Mouse (Mus musculus) hindbrain, embryonic 15.5 days (tissue): ENCODE data around the gene Ccnl1. TPM values are rescaled to one million over a fixed set of nuclear protein-coding genes. Genes with fewer than 3 reads are reported as not detected.

Source experiments
- ATAC-seq: fragments of 200-750 bp; cut with Nextera tagmentation; 2 replicates; pipeline ENCODE4 v1.8.0; 2017; ENCODE audit warnings: low read depth, moderate number of reproducible peaks, moderate TSS enrichment; ENCODE audit not compliant: low FRiP score
- H3K27ac ChIP-seq: fragments of 300-500 bp; sonication (generic); replicated peaks from 2 replicates; pipeline ENCODE4 v1.5.1; 2015; ENCODE audit warnings: mild to moderate bottlenecking, inconsistent platforms
- H3K27me3 ChIP-seq: fragments of 300-500 bp; sonication (generic); 2 replicates; pipeline ENCODE4 v1.6.1; 2015; ENCODE audit warnings: control low read depth, inconsistent platforms
- H3K36me3 ChIP-seq: fragments of 300-500 bp; sonication (generic); 2 replicates; pipeline ENCODE4 v1.6.1; 2015; ENCODE audit warnings: control low read depth, inconsistent platforms
- H3K4me1 ChIP-seq: fragments of 300-500 bp; sonication (generic); replicated peaks from 2 replicates; pipeline ENCODE4 v1.6.1; 2015; ENCODE audit warnings: control low read depth, inconsistent platforms
- H3K4me2 ChIP-seq: fragments of 300-500 bp; sonication (generic); 2 replicates; pipeline ENCODE4 v1.6.1; 2015; ENCODE audit warnings: moderate library complexity, mild to moderate bottlenecking, inconsistent platforms
- H3K4me3 ChIP-seq: fragments of 300-500 bp; sonication (generic); 2 replicates; pipeline ENCODE4 v1.5.1; 2015; ENCODE audit warnings: mild to moderate bottlenecking, inconsistent platforms
- H3K9ac ChIP-seq: fragments of 300-500 bp; sonication (generic); 2 replicates; pipeline ENCODE4 v1.6.1; 2015; ENCODE audit warnings: inconsistent platforms
- H3K9me3 ChIP-seq: fragments of 300-500 bp; sonication (generic); 2 replicates; pipeline ENCODE4 v1.6.1; 2016; ENCODE audit warnings: control low read depth, inconsistent platforms
- WGBS: fragments of 180-500 bp; shearing (Covaris S2); methylation state at CpG from one replicate; pipeline ENCODE4 v1.1.7; 2015; 5-methylcytosine and 5-hydroxymethylcytosine counted together
- polyA plus RNA-seq: library from polyadenylated mRNA; unstranded; fragments of >200 nt; fragmentation: Nextera tagmentation; extraction: Ambion mirVana; gene quantifications from 2 replicates; pipeline ENCODE4 v1.2.1, GENCODE M21; 2015

Gene Ccnl1
- polyA plus RNA-seq, 1 experiment from 2014 or later: 63.6 TPM

DNA sequence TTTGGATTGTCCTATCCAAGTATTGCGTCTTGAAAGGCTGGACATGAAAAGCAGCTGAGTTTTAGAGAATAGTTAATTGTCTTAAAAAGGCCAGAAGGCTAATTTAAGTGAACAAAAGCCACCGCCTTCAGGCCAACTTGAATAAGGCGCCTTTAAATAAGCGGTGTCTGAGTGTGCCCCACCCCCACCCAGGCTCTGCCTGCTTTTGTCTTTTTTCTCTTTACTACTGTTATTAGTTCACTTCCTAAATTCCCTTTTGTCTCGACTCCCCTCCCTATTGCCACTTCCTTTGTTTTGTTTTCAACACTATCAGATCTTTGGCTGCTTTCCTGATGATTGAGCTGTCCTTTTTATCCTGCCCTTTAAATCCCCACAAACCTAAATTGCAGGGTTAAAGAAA, 17.3 kb upstream of the Ccnl1 start:
- peaks cover 18% of the 10 kb centered on the region for H3K4me1 ChIP-seq
- no peaks in the 10 kb centered on the region for H3K27me3 ChIP-seq
- H3K27ac ChIP-seq: peak overlapping the region; percentile 98
- WGBS: 1% methylated on average over 5 of the region's 5 CpGs
- H3K9me3 ChIP-seq: no peaks in the 10 kb centered on the region
- H3K4me3 ChIP-seq: peak overlapping the region; percentile 63
- peak overlapping the region; percentile 63 for H3K9ac ChIP-seq
- H3K4me2 ChIP-seq: peak overlapping the region; percentile 67
- no peaks in the 10 kb centered on the region for H3K36me3 ChIP-seq
- ATAC-seq: no peak; the same call in 1 of the 2 replicates

DNA sequence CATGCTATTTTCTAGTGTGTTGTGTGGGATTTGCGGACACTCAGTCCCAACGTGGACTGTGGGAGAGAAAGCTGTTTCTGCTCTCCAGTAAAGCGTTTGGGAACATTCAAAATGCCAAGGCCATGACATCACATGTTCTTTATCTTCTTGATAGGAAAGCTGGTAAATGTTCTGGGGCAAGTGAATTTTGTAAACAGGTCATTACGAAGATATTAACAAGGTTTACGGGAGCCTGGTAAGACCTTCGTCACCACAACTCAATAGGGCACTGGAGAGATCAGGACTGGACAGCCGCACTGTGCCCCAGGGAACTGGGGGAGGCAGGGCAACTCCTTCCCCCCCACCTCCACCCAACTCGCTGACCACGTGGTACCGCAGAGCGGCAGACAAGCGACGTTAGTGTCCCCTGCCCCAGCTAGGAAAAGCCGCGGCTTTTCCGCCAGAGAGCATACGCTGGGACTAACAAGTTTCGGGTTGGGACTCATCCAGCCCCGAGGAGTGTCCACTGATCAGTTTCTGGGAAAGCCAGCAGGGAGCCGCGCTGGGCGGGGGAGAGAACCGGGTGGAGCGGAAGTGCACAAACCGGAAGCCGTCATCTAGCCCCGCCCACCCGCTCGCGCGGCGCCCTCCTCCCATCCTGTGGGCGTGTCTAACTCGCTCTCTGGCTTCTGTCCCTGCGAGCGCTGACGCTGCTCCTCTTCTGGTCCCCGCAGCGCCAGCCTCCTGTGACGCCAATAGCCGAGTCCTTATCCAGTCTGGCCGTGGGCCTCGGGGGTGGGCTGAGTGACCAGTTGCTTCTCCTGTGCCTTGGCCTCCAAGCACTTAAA, 16.4 kb upstream of the Ccnl1 start:
- Histone ChIP-seq H3K9me3 (no peaks in the 10 kb centered on the region), H3K36me3 (no peaks in the 10 kb centered on the region), H3K27ac (peak overlapping the region; percentile 98), H3K4me3 (peak overlapping the region; percentile 63), H3K9ac (peak overlapping the region; percentile 63), H3K4me2 (peak overlapping the region; percentile 67), H3K27me3 (no peaks in the 10 kb centered on the region), H3K4me1 (peaks cover 18% of the 10 kb centered on the region)
- peak; percentile 96 for ATAC-seq
- under 1% methylated on average over 43 of the region's 43 CpGs for WGBS

DNA sequence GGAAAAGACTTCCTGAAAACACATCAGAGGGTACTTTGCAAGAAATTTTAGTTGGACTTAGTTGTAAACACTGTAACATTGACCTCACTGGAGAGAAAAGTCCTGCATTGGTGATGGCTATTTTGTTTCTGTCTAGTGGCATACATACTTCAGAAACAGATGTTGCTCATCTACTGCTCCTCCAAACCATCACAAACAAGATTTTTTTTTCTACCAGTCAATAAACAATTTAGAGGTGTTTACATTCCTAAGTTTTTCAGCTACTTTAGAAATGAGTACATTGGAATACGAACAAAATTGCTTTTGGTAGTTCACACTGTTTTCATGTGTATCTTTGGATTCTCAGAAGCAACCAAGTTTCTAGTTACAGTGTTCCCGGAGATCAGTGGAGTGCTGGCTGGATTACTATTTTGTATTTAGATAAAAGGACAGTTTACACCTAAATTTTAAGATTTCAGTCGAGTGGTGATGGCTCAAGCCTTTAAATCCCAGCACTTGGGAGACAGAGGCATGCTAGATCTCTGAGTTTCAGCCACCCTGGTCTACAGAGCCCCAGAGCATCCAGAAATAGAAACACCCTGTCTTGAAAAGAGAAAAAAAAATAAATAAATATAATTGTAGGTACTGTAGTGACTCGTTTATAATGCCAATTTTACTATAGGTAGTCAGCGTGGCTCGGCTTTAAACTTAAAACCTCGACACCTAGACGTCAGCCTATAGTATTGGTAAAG, 15.6 kb upstream of the Ccnl1 start:
- Histone ChIP-seq H3K9me3 (no peaks in the 10 kb centered on the region), H3K9ac (peak overlapping the region; percentile 63), H3K4me1 (peaks cover 18% of the 10 kb centered on the region), H3K27me3 (no peaks in the 10 kb centered on the region), H3K4me2 (peak overlapping the region; percentile 67), H3K4me3 (peak overlapping the region; percentile 63), H3K27ac (peak overlapping the region; percentile 98), H3K36me3 (no peaks in the 10 kb centered on the region)
- WGBS: 42% methylated on average over 8 of the region's 8 CpGs
- ATAC-seq: no peak

DNA sequence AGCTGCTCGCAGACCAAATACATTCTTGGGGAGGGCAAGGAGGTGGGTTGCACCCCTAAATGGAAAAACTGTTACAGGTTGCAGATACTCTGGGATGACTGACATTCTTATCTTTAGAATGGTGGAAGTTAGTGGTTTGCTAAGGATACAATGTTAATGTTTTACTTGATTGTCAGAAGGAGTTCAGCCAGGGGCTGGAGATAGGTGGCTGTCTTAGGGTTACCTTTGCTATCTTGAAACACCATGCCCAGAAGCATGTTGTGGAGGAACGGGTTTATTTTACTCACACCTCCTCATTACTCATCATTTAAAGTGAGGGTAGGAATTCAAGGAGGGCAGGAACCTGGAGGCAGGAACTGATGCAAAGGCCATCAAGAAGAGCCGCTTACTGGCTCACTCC, 11.1 kb upstream of the Ccnl1 start:
- Histone ChIP-seq H3K9ac (no peak overlapping the region), H3K4me3 (no peak overlapping the region), H3K4me2 (no peak overlapping the region), H3K27ac (no peak overlapping the region), H3K9me3 (no peaks in the 10 kb centered on the region), H3K27me3 (no peaks in the 10 kb centered on the region), H3K4me1 (peaks cover 7% of the 10 kb centered on the region; the same call in 1 of the 2 replicates), H3K36me3 (no peaks in the 10 kb centered on the region)
- 94% methylated on average over 3 of the region's 3 CpGs for WGBS
- no peak for ATAC-seq

DNA sequence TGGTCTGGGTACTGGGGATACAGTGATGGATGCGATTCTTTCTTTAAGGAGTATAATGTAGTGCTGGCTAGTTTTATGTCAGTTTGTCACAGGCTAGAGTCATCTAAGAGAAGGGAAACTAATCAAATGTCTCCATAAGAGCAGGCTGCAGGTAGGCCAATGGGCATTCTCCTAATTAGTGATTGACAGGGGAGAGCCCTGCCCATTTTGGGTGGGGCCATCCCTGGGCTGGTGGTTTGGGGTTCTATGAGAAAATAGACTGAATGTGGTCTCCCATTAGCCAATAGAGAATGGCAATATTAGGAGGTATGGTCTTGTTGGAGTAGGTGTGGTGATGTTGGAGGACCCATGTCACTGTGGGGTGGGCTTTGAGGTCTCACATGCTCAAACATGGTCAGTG, 8.3 kb upstream of the Ccnl1 start:
- Histone ChIP-seq H3K27me3 (no peaks in the 10 kb centered on the region), H3K9me3 (no peaks in the 10 kb centered on the region), H3K9ac (no peak overlapping the region), H3K4me2 (no peak overlapping the region), H3K27ac (no peak overlapping the region), H3K4me3 (no peak overlapping the region), H3K4me1 (no peaks in the 10 kb centered on the region), H3K36me3 (no peaks in the 10 kb centered on the region)
- WGBS: 93% methylated on average over 1 of the region's 1 CpGs
- no peak for ATAC-seq

DNA sequence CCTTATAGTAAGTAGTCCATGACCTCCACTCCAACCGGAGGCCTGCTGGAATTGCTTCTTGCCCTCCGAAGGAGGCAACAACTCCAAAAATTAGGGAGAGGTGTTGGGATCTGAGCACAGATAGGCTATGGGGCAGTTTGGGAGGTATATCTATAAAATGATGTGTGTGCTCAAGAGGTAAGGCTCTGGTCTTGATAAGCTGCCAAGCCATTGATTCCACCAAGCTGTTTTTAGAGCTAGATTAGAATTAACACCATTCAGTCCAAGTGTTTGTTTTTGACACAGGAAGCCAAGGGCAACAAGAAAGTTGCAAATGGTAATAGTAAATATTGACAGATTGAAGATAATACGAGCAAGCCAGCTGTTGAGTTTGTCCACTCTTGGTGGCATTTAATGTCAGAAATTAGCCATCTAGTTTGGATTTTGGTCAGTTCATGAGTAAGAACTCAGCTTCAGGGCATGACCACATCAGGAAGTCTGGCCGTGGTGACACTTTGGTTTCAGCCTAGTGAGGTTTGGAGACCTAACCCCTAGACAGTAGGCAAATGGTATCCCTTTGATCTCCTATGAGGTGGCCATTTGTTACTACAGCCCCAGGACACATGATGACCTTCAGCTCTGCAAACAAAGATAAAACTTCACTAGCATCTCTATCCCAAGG, 4.4 kb upstream of the Ccnl1 start:
- Histone ChIP-seq H3K27me3 (no peaks in the 10 kb centered on the region), H3K9ac (no peak overlapping the region), H3K4me2 (no peak overlapping the region), H3K27ac (no peak overlapping the region), H3K36me3 (no peaks in the 10 kb centered on the region), H3K4me3 (no peak overlapping the region), H3K4me1 (peaks cover 10% of the 10 kb centered on the region), H3K9me3 (no peaks in the 10 kb centered on the region)
- WGBS: 90% methylated on average over 4 of the region's 4 CpGs
- ATAC-seq: no peak

DNA sequence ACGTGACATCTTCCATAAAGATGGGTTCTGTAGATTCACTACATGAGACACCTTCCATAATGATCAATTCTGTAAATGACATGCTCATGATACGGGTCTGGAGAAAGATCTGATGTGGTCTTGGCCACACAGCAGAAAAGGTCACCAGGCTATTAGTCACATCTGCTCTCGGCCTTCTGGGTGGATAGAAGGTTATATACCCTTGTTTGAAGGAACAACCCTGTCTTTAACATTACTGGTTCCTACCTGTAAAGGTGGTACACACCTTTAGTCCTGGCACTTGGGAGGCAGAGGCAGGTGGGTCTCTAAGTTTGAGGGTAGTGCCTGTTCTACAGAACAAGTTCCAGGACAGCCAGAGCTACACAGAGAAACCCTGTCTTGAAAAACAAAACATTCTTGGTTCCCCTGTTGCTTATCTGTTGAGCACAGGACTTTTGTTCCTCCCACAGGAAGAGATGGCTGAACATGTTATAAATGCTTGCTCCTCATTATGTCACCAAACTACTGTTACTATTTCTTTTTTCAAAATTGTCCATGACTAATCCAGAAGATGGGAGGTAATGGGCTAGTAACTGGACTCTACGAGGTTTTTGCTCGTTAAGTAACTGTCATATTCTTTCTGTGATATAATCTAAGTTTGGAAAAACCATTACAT, 2.4 kb upstream of the Ccnl1 start:
- no peak for ATAC-seq
- no peak overlapping the region for H3K27ac ChIP-seq
- peaks cover 9% of the 10 kb centered on the region for H3K36me3 ChIP-seq
- H3K4me1 ChIP-seq: peaks cover 24% of the 10 kb centered on the region
- H3K9me3 ChIP-seq: no peaks in the 10 kb centered on the region
- H3K4me2 ChIP-seq: no peak overlapping the region
- no peak overlapping the region for H3K9ac ChIP-seq
- no peaks in the 10 kb centered on the region for H3K27me3 ChIP-seq
- WGBS: 95% methylated on average over 5 of the region's 5 CpGs
- no peak overlapping the region for H3K4me3 ChIP-seq

DNA sequence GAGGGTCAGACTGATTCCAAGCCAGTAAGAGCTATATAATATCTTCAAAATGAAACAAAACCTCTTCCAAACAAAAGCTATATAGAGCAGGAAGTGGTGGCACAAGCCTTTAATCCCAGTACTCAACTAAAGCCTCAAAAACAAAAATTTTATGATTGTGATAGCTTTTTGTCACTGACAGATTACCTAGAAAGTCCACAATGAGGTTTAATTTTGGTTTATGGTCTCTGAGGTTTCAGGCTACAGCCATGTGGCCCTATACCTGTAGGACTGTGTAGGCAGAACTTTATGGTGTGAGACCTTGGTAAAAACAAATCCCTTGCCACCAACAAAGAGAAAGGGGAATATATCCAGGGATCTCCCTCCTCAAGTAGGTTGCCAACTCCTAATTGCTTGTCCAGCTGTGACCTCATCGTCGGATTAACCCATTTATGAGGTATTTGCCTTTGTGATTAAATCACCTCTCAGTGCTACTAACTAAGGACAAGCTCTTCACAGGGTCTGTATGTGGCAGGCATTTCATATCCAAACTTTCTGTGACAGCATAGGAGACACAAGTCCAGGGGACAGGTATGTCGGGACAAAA, 1.5 kb upstream of the Ccnl1 start:
- H3K27me3 ChIP-seq: no peaks in the 10 kb centered on the region
- H3K4me2 ChIP-seq: peak overlapping the region; percentile 85
- H3K36me3 ChIP-seq: peaks cover 13% of the 10 kb centered on the region
- peaks cover 31% of the 10 kb centered on the region for H3K4me1 ChIP-seq
- ATAC-seq: no peak
- H3K9me3 ChIP-seq: no peaks in the 10 kb centered on the region
- WGBS: 90% methylated on average over 3 of the region's 3 CpGs
- H3K9ac ChIP-seq: peak overlapping the region; percentile 99; the same call in 1 of the 2 replicates
- no peak overlapping the region for H3K27ac ChIP-seq
- peak overlapping the region; percentile 95 for H3K4me3 ChIP-seq

DNA sequence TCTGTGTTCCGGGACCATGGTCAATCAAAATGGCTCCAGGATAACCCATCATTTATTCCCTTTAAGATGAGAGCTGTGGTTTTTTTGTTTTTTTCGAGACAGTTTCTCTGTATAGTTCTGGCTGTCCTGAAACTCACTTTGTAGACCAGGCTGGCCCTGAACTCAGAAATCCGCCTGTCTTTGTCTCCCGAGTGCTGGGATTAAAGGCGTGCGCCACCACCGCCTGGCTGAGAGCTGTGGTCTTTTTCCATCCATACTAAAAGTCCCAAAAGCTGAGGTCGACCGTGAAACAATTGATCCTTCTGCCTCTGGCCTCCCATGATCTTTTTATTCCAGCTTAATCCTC, 764 bp upstream of the Ccnl1 start:
- no peaks in the 10 kb centered on the region for H3K9me3 ChIP-seq
- peaks cover 36% of the 10 kb centered on the region for H3K4me1 ChIP-seq
- peak overlapping the region; percentile 95 for H3K4me3 ChIP-seq
- ATAC-seq: no peak
- peak overlapping the region; percentile 99 for H3K27ac ChIP-seq
- no peaks in the 10 kb centered on the region for H3K27me3 ChIP-seq
- H3K4me2 ChIP-seq: peak overlapping the region; percentile 85
- WGBS: 4% methylated on average over 9 of the region's 9 CpGs
- H3K9ac ChIP-seq: peak overlapping the region; percentile 99
- H3K36me3 ChIP-seq: peaks cover 17% of the 10 kb centered on the region

DNA sequence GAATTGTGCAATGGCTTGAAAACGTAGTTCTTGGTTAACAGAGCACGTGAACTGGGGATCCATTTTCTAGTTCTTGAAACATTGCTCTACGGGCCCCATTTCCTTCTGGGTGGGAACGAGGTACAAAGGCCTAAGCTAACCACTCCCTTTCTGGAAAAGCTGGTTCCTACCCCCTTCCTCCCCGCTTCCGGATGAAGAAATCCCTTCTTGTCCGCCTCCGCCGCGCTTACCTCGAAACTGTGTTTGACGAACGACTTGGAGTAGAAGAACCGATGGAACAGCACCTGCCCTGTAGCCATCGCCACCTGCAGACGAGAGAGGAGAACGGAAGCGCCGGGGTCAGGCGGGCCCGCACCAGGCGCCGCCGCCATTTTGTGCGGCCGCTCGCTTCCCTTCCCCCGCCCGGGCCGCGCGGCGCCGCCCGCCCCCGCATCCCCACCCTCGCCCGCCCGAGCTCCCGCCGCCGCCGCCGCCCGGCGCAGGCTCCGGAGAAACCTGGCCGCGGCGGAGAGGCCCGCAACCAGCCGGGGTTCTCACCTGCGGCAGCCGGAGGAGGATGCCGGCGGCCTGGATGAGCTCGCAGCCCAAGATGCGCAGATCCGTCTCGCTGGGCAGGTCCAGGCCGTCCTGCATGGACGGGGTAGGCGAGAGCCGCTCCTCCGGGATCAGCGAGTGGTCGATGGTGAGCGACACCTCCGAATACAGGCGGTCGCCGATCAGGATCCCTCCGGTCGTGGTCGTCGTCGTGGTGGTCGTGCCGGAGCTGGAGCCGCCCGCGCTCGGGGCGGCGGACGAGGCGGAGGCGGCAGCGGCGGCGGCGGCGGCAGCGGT, 563 bp downstream of the Ccnl1 start:
- under 1% methylated on average over 83 of the region's 94 CpGs for WGBS
- peaks cover 49% of the 10 kb centered on the region for H3K4me1 ChIP-seq

More for the DNA sequence above, 563 bp downstream of the Ccnl1 start:
- no peaks in the 10 kb centered on the region for H3K27me3 ChIP-seq
- peak overlapping the region; percentile 85 for H3K4me2 ChIP-seq
- H3K4me3 ChIP-seq: peak overlapping the region; percentile 95
- H3K9ac ChIP-seq: peak overlapping the region; percentile 99
- peaks cover 17% of the 10 kb centered on the region for H3K36me3 ChIP-seq
- no peaks in the 10 kb centered on the region for H3K9me3 ChIP-seq
- ATAC-seq: peak; percentile 86
- H3K27ac ChIP-seq: peak overlapping the region; percentile 99
